Mouse (Mus musculus): ENCODE measurements around the gene Rgs6.

DNA sequence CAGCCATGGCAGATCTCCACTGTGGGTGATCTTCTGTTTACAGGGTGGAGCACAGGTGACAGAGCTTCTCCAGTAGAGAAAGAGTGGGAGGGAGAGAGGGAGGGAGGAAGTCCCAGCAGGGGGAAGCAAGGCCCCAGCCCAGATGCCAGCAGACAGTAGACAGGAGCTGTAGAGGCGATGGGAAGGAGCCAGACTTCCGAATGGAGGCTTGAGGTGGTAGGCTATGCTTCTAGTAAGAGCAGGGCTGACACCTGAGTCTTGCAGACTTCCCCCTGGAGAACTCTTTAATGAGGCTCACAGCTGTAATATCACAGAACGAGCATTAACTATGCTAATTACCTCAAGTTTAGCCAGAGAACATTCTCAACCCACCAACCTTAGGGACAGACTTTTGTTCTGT is 613.6 kb downstream of the Rgs6 start:
- TF ChIP-seq POLR2A (IDR thresholded peaks at IDR 0.05; ENCODE audit: borderline replicate concordance, extremely low read depth, insufficient read depth, insufficient read length, poor library complexity, severe bottlenecking) (no peak), CTCF (IDR thresholded peaks at IDR 0.05; ENCODE audit: borderline replicate concordance, extremely low read depth, insufficient read depth, insufficient read length) (no peak)

All from brain, embryonic 14.5 days (tissue).